Mouse (Mus musculus) ES-E14 (cell line): ENCODE measurements around the gene Kdelr1. TPM values are rescaled to one million over a fixed set of nuclear protein-coding genes. Genes with fewer than 3 reads are reported as not detected.

Experiments
- DNase-seq: peaks from one replicate; pipeline ENCODE4 v3.0.0-alpha.2; 2013; ENCODE audit warnings: low read depth, low spot score
- H3K27ac ChIP-seq: 2 replicates; pipeline ENCODE4 v1.5.1; 2012; ENCODE audit warnings: low read depth, mild to moderate bottlenecking, low read length, moderate library complexity, mixed read lengths; ENCODE audit not compliant: poor library complexity, insufficient read depth, severe bottlenecking
- H3K36me3 ChIP-seq: 2 replicates; pipeline ENCODE4 v1.6.1; 2012; ENCODE audit warnings: mild to moderate bottlenecking, low read length, moderate library complexity, mixed read lengths; ENCODE audit not compliant: control insufficient read depth, poor library complexity, insufficient read depth, severe bottlenecking
- H3K4me1 ChIP-seq, 2 experiments: fragments of 150-350 bp in 1 of 2; sonication (generic) in 1 of 2; 2 replicates each; pipeline ENCODE4 v1.6.1; 2012; ENCODE audit warnings: low read length in 2 of 2, mild to moderate bottlenecking in 1 of 2, mixed read lengths in 1 of 2; ENCODE audit not compliant: control insufficient read depth in 2 of 2, insufficient read depth in 2 of 2, poor library complexity in 1 of 2
- H3K4me3 ChIP-seq, 2 experiments: fragments of 150-350 bp in 1 of 2; sonication (generic) in 1 of 2; 2 replicates each; pipeline ENCODE4 v1.5.1; 2012; ENCODE audit warnings: low read length in 2 of 2, low read depth in 1 of 2, mild to moderate bottlenecking in 1 of 2, mixed read lengths in 1 of 2; ENCODE audit not compliant: insufficient read depth in 1 of 2, poor library complexity in 1 of 2, severe bottlenecking in 1 of 2
- H3K9ac ChIP-seq: 2 replicates; pipeline ENCODE4 v1.6.1; 2012; ENCODE audit warnings: low read depth, mild to moderate bottlenecking, low read length, mixed read lengths; ENCODE audit not compliant: poor library complexity, insufficient read depth, severe bottlenecking
- H3K9me3 ChIP-seq: fragments of 150-350 bp; sonication (generic); 2 replicates; pipeline ENCODE4 v1.6.1; 2012; ENCODE audit warnings: low read depth, mild to moderate bottlenecking, low read length; ENCODE audit not compliant: control insufficient read depth, insufficient read depth
- CHD2 ChIP-seq: IDR thresholded peaks from 2 replicates; pipeline ENCODE4 v1.6.1; 2014; ENCODE audit warnings: mild to moderate bottlenecking, low read depth, low read length, inconsistent platforms
- HCFC1 ChIP-seq: IDR thresholded peaks from 2 replicates; pipeline ENCODE4 v1.6.1; 2012; ENCODE audit warnings: low read length, inconsistent platforms, borderline replicate concordance; ENCODE audit not compliant: insufficient read depth
- MAFK ChIP-seq: IDR thresholded peaks from 2 replicates; pipeline ENCODE4 v1.6.1; 2014; ENCODE audit warnings: mild to moderate bottlenecking, low read depth, low read length, inconsistent platforms; ENCODE audit not compliant: insufficient read depth
- ZC3H11A ChIP-seq: IDR thresholded peaks from 2 replicates; pipeline ENCODE4 v1.6.1; 2012; ENCODE audit warnings: low read depth, mild to moderate bottlenecking, inconsistent platforms, low read length, borderline replicate concordance
- ZNF384 ChIP-seq: IDR thresholded peaks from 2 replicates; pipeline ENCODE4 v1.6.1; 2012; ENCODE audit warnings: low read depth, low read length, inconsistent platforms
- in situ Hi-C, 2 experiments: fragments of 600-800 bp; cut with MboI; formaldehyde crosslinking; loops; one replicate each; pipeline ENCODE4 v1.15.1; 2025; ENCODE audit warnings: low sequenced_read_pairs in 2 of 2, inconsistent platforms in 1 of 2; ENCODE audit not compliant: unreplicated experiment in 2 of 2
- total RNA-seq: library from RNA; depleted of rRNA; stranded (reverse); fragments of 300-350 nt; gene quantifications from 2 replicates; pipeline ENCODE4 v1.2.3, GENCODE M21; 2012

The Kdelr1 gene
- total RNA-seq, 1 experiment: 73.2 TPM

DNA sequence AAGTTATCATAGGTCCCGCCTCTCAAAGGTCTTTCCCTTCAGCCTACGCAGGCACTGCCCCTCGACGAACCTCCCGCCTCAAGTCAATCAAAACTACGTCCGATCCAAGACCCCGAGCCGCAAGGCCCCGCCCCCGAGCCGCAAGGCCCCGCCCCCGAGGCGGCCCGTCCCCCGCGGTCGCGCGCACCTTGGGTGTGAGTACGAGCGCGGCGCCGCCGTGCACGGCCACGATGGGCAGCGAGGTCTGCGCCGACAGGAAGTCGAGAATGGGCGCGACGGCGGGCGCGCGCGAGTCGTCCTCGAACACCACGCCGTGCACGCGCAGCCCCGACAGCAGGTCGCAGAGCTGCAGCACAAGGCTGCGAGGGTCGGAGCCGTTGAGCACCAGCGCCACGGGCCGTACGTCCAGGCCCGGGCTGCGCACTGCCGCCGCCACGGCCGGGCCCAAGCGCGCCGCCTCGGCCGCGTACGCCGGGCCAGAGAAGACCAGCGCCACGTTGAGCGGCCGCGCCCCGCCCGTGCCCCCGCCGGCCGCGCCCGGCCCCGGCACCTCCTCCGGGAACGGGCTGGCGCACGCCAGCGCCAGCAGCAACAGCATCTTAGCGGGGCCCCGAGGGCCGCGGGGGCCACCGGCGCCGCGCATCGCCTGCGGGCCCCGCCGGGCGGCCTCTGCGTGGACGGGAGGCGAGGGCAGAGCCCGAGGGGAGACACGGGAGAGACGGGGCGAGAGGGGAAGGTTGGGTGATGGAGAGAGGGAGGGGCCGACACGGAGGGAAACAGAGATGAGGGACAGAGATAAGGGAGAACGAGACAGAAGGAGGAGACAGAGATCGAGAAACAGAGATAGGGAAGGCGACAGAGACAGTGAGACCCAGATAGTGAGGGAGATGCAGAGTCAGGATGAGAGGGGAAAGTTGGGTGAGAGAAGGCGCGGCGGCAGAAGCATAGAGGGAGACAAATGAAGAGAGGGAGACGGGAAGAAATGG lies 6.4 kb upstream of the Kdelr1 start:
- Histone ChIP-seq H3K4me1 (peaks cover 3 to 9% of the 10 kb centered on the region in 2 experiments; a peak in 1 of 4 replicates), H3K4me3 (peak overlapping the region; percentile 78 to 91), H3K27ac (peak overlapping the region; percentile 27; the same call in 1 of the 2 replicates), H3K9ac (peak overlapping the region; percentile 85), H3K36me3 (no peaks in the 10 kb centered on the region), H3K9me3 (no peaks in the 10 kb centered on the region)
- DNase-seq: peak; percentile 87
- in situ Hi-C loops: no loop called here
- TF ChIP-seq MAFK: no peak
- no peak for TF ChIP-seq ZC3H11A
- 0 out of 2 replicates have a peak, but pooled peaks have one; percentile 37 for TF ChIP-seq HCFC1
- TF ChIP-seq ZNF384: no peak
- no peak for TF ChIP-seq CHD2

DNA sequence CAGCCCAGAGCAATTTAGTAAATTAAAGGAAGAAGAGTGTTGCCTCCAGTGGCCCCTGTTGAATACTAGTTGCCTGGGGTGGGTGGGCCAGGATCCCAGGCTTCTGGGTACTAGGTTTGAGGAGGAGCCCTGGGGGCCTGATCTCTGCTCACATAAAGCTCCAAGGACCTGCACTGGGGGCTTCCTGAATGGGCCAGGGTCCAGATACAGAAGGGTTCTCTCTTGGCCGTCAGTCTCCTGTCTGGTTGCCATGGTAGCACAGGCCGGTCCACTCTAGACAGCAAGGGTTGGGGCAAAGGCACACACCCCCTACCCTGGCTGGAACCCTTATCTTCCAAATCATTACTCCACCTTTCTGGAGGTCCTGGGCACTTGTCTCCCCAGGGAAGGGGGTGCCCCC lies 4.7 kb upstream of the Kdelr1 start:
- no peak overlapping the region for H3K27ac ChIP-seq
- no peaks in the 10 kb centered on the region for H3K9me3 ChIP-seq
- DNase-seq: no peak
- H3K4me3 ChIP-seq: no peak overlapping the region
- no peak for TF ChIP-seq MAFK
- no peak for TF ChIP-seq CHD2
- no peak for TF ChIP-seq HCFC1
- TF ChIP-seq ZNF384: no peak
- no peak for TF ChIP-seq ZC3H11A
- H3K36me3 ChIP-seq: no peaks in the 10 kb centered on the region
- in situ Hi-C loops: no loop called here
- H3K4me1 ChIP-seq: peaks cover 0 to 6% of the 10 kb centered on the region in 2 experiments; a peak in 1 of 4 replicates
- H3K9ac ChIP-seq: no peak overlapping the region

DNA sequence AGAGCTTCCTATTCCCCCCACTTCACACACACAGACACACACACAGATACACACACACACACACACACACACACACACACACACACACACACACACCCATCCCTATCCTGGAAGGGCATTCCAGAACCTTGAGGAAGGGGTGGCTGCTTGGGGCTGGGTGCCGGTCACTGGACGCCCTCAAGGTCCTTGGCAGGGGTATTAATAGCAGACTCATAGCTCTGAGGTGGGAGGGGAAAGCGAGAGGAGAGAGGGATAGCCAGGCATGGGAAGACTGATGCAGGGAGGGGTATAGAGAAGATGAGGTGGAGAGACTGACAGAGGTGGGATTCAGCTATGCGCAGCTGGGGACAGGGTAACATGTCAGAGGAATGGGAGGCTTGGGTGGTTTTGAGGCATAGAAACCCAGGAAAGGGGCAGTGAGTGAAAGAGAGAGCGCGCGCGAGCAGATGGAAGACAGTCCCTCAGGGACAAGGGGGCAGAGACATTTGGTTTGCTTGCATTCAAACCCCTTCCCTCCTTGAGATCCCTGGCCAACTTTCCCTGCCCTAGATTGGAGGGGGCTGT lies 3.4 kb upstream of the Kdelr1 start:
- H3K4me3 ChIP-seq: no peak overlapping the region
- H3K36me3 ChIP-seq: peaks cover 2% of the 10 kb centered on the region; the same call in 1 of the 2 replicates
- no peaks in the 10 kb centered on the region for H3K9me3 ChIP-seq
- peaks cover 1 to 11% of the 10 kb centered on the region in 2 experiments; a peak in 2 of 4 replicates for H3K4me1 ChIP-seq
- no peak overlapping the region for H3K9ac ChIP-seq
- TF ChIP-seq ZNF384: no peak
- TF ChIP-seq ZC3H11A: no peak
- no peak for TF ChIP-seq CHD2
- no peak for TF ChIP-seq MAFK
- no peak for TF ChIP-seq HCFC1
- DNase-seq: no peak
- H3K27ac ChIP-seq: no peak overlapping the region
- in situ Hi-C loops: no loop called here

DNA sequence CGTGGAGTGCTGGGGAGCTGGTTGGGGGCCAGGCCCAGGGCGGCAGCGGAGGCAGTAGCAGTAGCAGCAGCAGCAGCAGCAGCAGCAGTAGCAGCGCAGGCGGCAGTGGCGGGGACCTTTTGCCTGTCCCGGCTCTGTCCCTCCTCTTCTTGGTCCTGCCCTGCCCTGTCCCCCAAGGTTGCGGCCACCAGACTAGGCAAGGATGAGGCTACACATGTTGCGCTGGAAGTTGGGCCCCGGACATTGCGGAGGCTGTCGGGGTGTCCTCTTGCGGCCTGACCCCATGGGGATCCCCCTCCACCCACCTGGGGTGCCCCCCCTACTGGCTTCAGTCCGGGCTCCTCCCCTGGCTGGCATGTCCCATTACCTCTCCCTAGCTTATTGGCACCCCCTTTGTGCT lies 2.8 kb upstream of the Kdelr1 start:
- TF ChIP-seq MAFK (no peak), HCFC1 (no peak), ZC3H11A (no peak), ZNF384 (no peak), CHD2 (no peak)
- no peak overlapping the region; a peak in 1 of 4 replicates for H3K4me3 ChIP-seq
- 0 out of 2 replicates have a peak overlapping the region, but pooled peaks have one; percentile 24 for H3K27ac ChIP-seq
- no peaks in the 10 kb centered on the region for H3K9me3 ChIP-seq
- in situ Hi-C loops: no loop called here
- no peak for DNase-seq
- peaks cover 3% of the 10 kb centered on the region; the same call in 1 of the 2 replicates for H3K36me3 ChIP-seq
- H3K4me1 ChIP-seq: peaks cover 1 to 11% of the 10 kb centered on the region in 2 experiments; a peak in 2 of 4 replicates
- H3K9ac ChIP-seq: no peak overlapping the region
